Mouse (Mus musculus) heart, adult 2 months (tissue): Measurements from ENCODE around the gene Bid. TPM values are rescaled to one million over a fixed set of nuclear protein-coding genes. Genes with fewer than 3 reads are reported as not detected.

Experiments used
- DNase-seq, 2 experiments: peaks; one replicate each; pipeline ENCODE4 v3.0.0; 2021
- H3K27ac ChIP-seq: fragments of 200-600 bp; 2 replicates; pipeline ENCODE4 v1.8.1; 2022
- H3K27me3 ChIP-seq: fragments of 200-500 bp; 2 replicates; pipeline ENCODE4 v1.6.1; 2012; ENCODE audit warnings: mild to moderate bottlenecking, low read length, inconsistent platforms, mixed read lengths; ENCODE audit not compliant: control insufficient read depth, insufficient read depth
- H3K36me3 ChIP-seq: fragments of 200-500 bp; 2 replicates; pipeline ENCODE4 v1.6.1; 2012; ENCODE audit warnings: low read length, inconsistent platforms; ENCODE audit not compliant: control insufficient read depth, insufficient read depth
- H3K4me1 ChIP-seq: fragments of 200-500 bp; 2 replicates; pipeline ENCODE4 v1.6.1; 2011; ENCODE audit warnings: low read length; ENCODE audit not compliant: control insufficient read depth, insufficient read depth
- H3K4me3 ChIP-seq: fragments of 200-600 bp; 2 replicates; pipeline ENCODE4 v1.8.1; 2022
- H3K79me2 ChIP-seq: fragments of 200-500 bp; replicated peaks from 2 replicates; pipeline ENCODE4 v1.6.1; 2012; ENCODE audit warnings: mild to moderate bottlenecking, inconsistent platforms, low read length, moderate library complexity, mixed read lengths; ENCODE audit not compliant: control insufficient read depth, insufficient read depth
- H3K9ac ChIP-seq: fragments of 200-500 bp; 2 replicates; pipeline ENCODE4 v1.6.1; 2012; ENCODE audit warnings: low read depth, mild to moderate bottlenecking, control low read depth, inconsistent platforms, low read length, mixed read lengths
- CTCF ChIP-seq: fragments of 200-600 bp; IDR thresholded peaks from 2 replicates; pipeline ENCODE4 v1.8.1; 2022; ENCODE audit warnings: antibody characterized with exemption, mild to moderate bottlenecking, moderate library complexity
- EP300 ChIP-seq: fragments of 200-500 bp; IDR thresholded peaks from 2 replicates; pipeline ENCODE4 v1.6.1; 2011; ENCODE audit warnings: low read depth, low read length, control low read depth; ENCODE audit not compliant: insufficient read depth
- POLR2A ChIP-seq: fragments of 200-500 bp; IDR thresholded peaks from 2 replicates; pipeline ENCODE4 v1.6.1; 2011; ENCODE audit warnings: mild to moderate bottlenecking, low read depth, low read length, control low read depth; ENCODE audit not compliant: insufficient read depth
- WGBS: fragments of 180-500 bp; shearing (Covaris S2); methylation state at CpG from one replicate; pipeline ENCODE4 v1.1.7; 2018; 5-methylcytosine and 5-hydroxymethylcytosine counted together
- intact Hi-C: fragments of 180-260 bp; cut with DNase I; formaldehyde crosslinking; loops from one replicate; pipeline ENCODE4 v1.15.1; 2025
- long read RNA-seq: library from polyadenylated mRNA; stranded (forward); transcript quantifications from one replicate; pipeline ENCODE4 v2.0.0, GENCODE M21; 2021
- polyA plus RNA-seq: library from polyadenylated mRNA; depleted of rRNA; stranded (reverse); fragments of >200 nt; gene quantifications from 2 replicates; pipeline ENCODE4 v1.2.3, GENCODE M21; 2012; rRNA removed
- total RNA-seq, 2 experiments: library from RNA; stranded (reverse); gene quantifications; 2 replicates each; pipeline ENCODE4 v1.2.3; 2021

The Bid gene
- total RNA-seq: 1 to 10 TPM in 1 of 2 experiments, under 1 TPM in 1; 0.65 to 1.1 TPM
- 1.3 and 1.5 TPM in 2 replicates for polyA plus RNA-seq
- long read RNA-seq, partial matches to known transcripts: 0 of 3 reads
- long read RNA-seq, other reads (novel, unspliced or antisense): 1 of 3 reads

DNA sequence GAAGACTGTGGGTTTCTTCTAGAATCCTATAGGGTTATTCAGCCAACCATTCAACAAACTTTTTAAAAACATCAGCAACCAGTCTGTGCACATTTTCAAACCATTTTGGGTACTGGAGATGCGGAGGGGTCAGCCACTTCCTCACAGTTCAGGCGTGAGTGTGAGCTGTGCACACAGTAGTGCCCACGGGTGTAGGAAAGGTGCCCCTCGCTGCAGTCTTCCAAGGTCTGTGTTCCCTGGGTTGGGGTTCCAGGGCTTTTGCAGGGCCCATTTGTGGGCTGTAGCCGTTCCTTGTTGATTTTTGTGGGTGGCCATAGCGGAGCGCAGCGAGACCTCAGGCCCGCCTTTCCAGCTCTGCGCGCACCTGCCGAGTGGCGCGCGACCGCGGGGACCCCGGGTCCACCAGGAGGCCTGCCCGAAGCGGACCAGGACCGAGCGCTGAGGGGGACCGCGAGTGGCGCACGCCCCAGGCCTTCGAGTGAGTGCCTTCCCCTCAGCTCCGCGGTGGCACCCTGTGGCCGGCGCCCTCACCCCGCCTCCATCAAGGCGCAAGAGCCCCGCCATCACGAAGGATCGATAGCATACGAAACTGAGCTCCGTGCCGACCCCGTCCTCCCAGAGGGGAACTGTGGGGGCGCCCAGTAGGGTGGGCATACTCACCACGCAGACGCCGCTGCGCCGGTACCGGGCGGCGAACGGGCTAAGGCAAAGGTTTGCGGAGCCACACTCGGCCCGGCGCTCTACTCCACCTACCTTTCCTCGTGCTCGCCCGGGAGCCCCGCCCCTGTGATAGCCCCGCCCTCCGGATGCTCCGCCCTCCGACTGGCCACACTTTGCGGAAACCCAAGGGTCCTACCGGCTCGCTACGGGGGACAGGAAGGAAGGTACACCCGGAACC, at the start of gene Bid:
Bid (minus strand) TSS at position 780 of the 898 bp plus-strand sequence.
- peak within 1 kb of the TSS; percentile 57 for H3K27ac ChIP-seq
- H3K27me3 ChIP-seq: no peaks in the 10 kb centered on the region
- 3% methylated on average over 67 of the region's 67 CpGs for WGBS
- 0 out of 2 replicates have a peak, but pooled peaks have one; percentile 34 for TF ChIP-seq POLR2A
- TF ChIP-seq EP300: no peak
- H3K4me1 ChIP-seq: peaks cover 7% of the 10 kb centered on the region
- peak within 1 kb of the TSS; percentile 37 for H3K9ac ChIP-seq
- no peaks in the 10 kb centered on the region for H3K36me3 ChIP-seq
- peak within 1 kb of the TSS; percentile 60 for H3K4me3 ChIP-seq
- H3K79me2 ChIP-seq: no peaks in the 10 kb centered on the region
- peak; percentile 92 to 93 for DNase-seq
- intact Hi-C loops: loop anchor here (5.0 kb wide), 1 partner anchor 261 kb away; no protein-coding TSS in a partner anchor

DNA sequence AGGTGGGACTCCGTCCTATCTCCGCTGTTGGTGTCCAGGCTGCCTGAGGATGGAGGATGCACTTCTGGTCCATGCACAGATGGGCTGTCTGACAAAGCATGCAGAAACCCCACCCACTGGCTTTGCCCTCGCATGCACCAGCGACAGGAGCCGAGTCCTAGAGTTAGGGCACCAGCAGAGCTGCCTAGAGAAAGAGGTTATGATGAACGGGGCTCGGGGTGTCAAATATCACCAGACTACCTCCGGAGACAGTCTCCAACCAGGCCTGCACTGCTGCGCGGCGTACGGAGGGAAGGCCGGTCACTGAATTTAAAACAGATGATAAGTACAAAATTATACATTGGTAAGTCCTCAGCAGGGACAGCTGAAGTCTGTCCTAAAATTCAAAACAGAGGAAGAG, 49.2 kb upstream of the Bid start:
- no peaks in the 10 kb centered on the region for H3K4me1 ChIP-seq
- intact Hi-C loops: no loop called here
- H3K9ac ChIP-seq: no peak overlapping the region
- H3K36me3 ChIP-seq: no peaks in the 10 kb centered on the region
- 83% methylated on average over 13 of the region's 13 CpGs for WGBS
- no peak overlapping the region for H3K27ac ChIP-seq
- no peaks in the 10 kb centered on the region for H3K79me2 ChIP-seq
- no peak overlapping the region for H3K4me3 ChIP-seq
- TF ChIP-seq POLR2A: no peak
- no peak for TF ChIP-seq EP300
- TF ChIP-seq CTCF: no peak
- no peaks in the 10 kb centered on the region for H3K27me3 ChIP-seq
- DNase-seq: no peak

DNA sequence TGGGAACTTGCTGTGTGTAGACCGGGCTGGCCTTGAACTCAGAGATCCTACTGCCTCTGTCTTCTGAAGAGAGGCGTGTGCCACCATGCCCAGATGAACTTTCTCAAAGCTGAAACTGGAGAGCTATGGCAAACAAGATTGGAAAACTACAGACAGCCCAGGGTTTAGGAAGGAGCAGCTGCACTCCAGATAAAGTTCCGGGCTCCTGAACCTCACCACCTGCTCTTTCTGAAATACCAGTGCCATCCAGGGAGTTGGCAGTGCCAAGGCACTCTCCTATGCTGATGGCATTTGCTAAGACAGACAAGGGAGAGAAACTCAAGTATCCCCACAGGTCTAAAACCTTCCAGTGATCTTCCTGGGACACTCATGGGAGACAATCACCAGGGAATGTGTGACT, 47.5 kb upstream of the Bid start:
- Histone ChIP-seq H3K27ac (no peak overlapping the region), H3K4me1 (no peaks in the 10 kb centered on the region), H3K9ac (no peak overlapping the region), H3K36me3 (no peaks in the 10 kb centered on the region), H3K4me3 (no peak overlapping the region), H3K79me2 (no peaks in the 10 kb centered on the region), H3K27me3 (no peaks in the 10 kb centered on the region)
- TF ChIP-seq POLR2A (no peak), CTCF (no peak), EP300 (no peak)
- WGBS: 92% methylated on average over 3 of the region's 3 CpGs
- DNase-seq: no peak
- intact Hi-C loops: no loop called here

DNA sequence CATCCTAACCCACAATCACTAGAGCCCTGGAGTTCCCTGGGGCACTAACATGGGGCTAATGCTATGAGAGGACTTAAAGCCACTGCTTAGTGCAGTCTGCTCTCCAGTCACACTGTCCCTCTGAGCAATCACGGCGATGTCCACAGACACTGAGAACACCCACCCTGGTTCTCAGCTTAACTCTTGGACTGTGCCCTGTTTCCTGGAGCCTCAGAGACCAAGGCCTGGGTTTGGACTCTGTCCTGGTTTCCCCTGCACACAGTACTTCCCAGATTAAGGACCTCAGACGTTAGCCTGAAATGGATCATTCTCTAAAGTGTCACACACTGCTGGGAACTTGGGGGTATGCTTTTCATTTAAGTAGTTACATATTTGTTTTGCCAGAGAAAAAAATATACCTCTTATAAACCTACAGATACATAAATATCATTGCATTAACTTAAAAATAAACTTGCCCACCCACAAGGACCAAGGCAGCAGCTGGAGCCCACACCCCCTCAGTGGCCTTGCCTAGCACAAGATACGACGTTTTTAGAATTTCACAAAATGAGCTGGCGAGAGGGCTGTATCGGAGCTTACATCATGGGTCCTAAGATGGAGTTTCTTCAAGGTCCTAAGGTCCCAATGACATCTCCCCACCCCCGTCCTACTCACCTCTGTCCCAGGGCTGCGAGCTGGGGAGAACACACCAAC, 43.8 kb upstream of the Bid start:
- H3K27ac ChIP-seq: no peak overlapping the region
- DNase-seq: no peak
- no peaks in the 10 kb centered on the region for H3K79me2 ChIP-seq
- no peak overlapping the region for H3K4me3 ChIP-seq
- intact Hi-C loops: no loop called here
- no peaks in the 10 kb centered on the region for H3K36me3 ChIP-seq
- TF ChIP-seq POLR2A (no peak), CTCF (no peak), EP300 (no peak)
- no peaks in the 10 kb centered on the region for H3K27me3 ChIP-seq
- no peak overlapping the region for H3K9ac ChIP-seq
- 85% methylated on average over 9 of the region's 9 CpGs for WGBS
- no peaks in the 10 kb centered on the region for H3K4me1 ChIP-seq

DNA sequence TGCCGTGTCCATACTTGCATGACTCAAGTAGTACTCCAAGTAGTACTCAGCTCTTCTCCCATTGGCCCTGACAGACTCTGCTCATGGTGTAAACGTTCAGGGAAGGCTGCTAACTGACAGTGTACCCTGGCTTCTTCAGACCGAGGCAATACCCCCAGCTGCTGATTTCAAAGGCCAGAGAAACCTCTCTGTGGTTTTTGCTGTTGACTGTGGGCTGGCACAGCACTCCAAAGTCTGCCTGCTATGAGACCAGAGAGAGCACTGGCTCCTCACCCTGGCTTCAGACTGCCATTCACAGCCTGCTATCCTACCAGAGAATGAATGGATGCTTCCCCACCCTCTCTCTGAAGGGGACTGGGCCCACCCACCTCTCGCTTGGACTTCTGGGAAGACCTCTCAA, 40.7 kb upstream of the Bid start:
- Histone ChIP-seq H3K9ac (no peak overlapping the region), H3K79me2 (no peaks in the 10 kb centered on the region), H3K4me3 (no peak overlapping the region), H3K27ac (no peak overlapping the region), H3K27me3 (no peaks in the 10 kb centered on the region), H3K36me3 (no peaks in the 10 kb centered on the region), H3K4me1 (no peaks in the 10 kb centered on the region)
- 75% methylated on average over 4 of the region's 4 CpGs for WGBS
- intact Hi-C loops: loop anchor here (5.0 kb wide), 1 partner anchor 55 kb away; no protein-coding TSS in a partner anchor
- TF ChIP-seq CTCF: no peak
- no peak for TF ChIP-seq EP300
- TF ChIP-seq POLR2A: no peak
- no peak for DNase-seq
